In genomic region chr7:44901230-44901722, GRCm38 (mm10) we compare ENCODE assay signal across 8 mouse cellular contexts. TPM values are rescaled to one million over a fixed set of nuclear protein-coding genes. Genes with fewer than 3 reads are reported as not detected.
DNase-seq lines count a peak whose midpoint lies in the region; ATAC-seq and TF ChIP-seq lines count a peak whose summit lies in the region.

No protein-coding gene starts in this region.

- peak; percentile 37 for DNase-seq in right cerebral cortex, postnatal 14 days
- DNase-seq in right cerebral cortex, postnatal 10 days (ENCODE audit: low spot score in 2 of 2) = no peak
- DNase-seq in embryo, embryonic 10 days (ENCODE audit: low spot score) = peak; percentile 66
- DNase-seq in liver, embryonic 14.5 days (ENCODE audit: low read depth in 3 of 3, low spot score in 3 of 3) = peak in 1 of 3 experiments; percentile 48
- peak; percentile 73 for DNase-seq in neural tube, embryonic 10.5 days (ENCODE audit: extremely low spot score, low spot score)
- no peak for DNase-seq in frontal cortex, postnatal 36 days (ENCODE audit: low spot score in 2 of 2)
- DNase-seq in right cerebral cortex, adult 2 months (ENCODE audit: low spot score in 2 of 2) = no peak

- 0 out of 2 replicates have a peak overlapping the region, but pooled peaks have one; percentile 44 for H3K27ac ChIP-seq in hindbrain, embryonic 13.5 days
- H3K27ac ChIP-seq in liver, embryonic 14.5 days = no peak overlapping the region

- no peak overlapping the region for H3K4me3 ChIP-seq in hindbrain, embryonic 13.5 days
- peak overlapping the region in 1 of 2 experiments; percentile 12; a peak in 1 of 4 replicates for H3K4me3 ChIP-seq in liver, embryonic 14.5 days (ENCODE audit: insufficient read depth in 1 of 2, low read depth in 2 of 2, low read length in 2 of 2)

- peaks cover 37% of the 10 kb centered on the region for H3K4me1 ChIP-seq in hindbrain, embryonic 13.5 days (replicated peaks)
- peaks cover 7 to 19% of the 10 kb centered on the region in 2 experiments for H3K4me1 ChIP-seq in liver, embryonic 14.5 days (replicated peaks; ENCODE audit: control insufficient read depth in 2 of 2, insufficient read depth in 2 of 2, low read length in 1 of 2)

- no peaks in the 10 kb centered on the region for H3K9me3 ChIP-seq in hindbrain, embryonic 13.5 days
- H3K9me3 ChIP-seq in liver, embryonic 14.5 days (ENCODE audit: control insufficient read depth, low read length) = no peaks in the 10 kb centered on the region

- H3K27me3 ChIP-seq in hindbrain, embryonic 13.5 days = no peaks in the 10 kb centered on the region
- H3K27me3 ChIP-seq in liver, embryonic 14.5 days (ENCODE audit: control insufficient read depth, insufficient read depth, low read length) = no peaks in the 10 kb centered on the region

- peaks cover 76% of the 10 kb centered on the region for H3K36me3 ChIP-seq in hindbrain, embryonic 13.5 days
- peaks cover 70% of the 10 kb centered on the region for H3K36me3 ChIP-seq in liver, embryonic 14.5 days (replicated peaks; ENCODE audit: control insufficient read depth, insufficient read depth, low read depth)

- TF ChIP-seq EP300 in liver, embryonic 14.5 days (IDR thresholded peaks at IDR 0.05; ENCODE audit: low read depth) = no peak

- peak; percentile 45 for TF ChIP-seq CTCF in liver, embryonic 14.5 days (IDR thresholded peaks at IDR 0.05; ENCODE audit: low read depth)

- ATAC-seq in hindbrain, embryonic 13.5 days (ENCODE audit: low FRiP score) = no peak
- ATAC-seq in liver, embryonic 14.5 days (ENCODE audit: insufficient read depth) = peak; percentile 29; the same call in 1 of the 2 replicates

- H3K9ac ChIP-seq in hindbrain, embryonic 13.5 days = peak overlapping the region; percentile 35; the same call in 1 of the 2 replicates
- no peak overlapping the region for H3K9ac ChIP-seq in liver, embryonic 14.5 days (replicated peaks)

- peak overlapping the region; percentile 42 for H3K4me2 ChIP-seq in hindbrain, embryonic 13.5 days
- peak overlapping the region; percentile 44 for H3K4me2 ChIP-seq in liver, embryonic 14.5 days (ENCODE audit: low read depth)

- WGBS in hindbrain, embryonic 13.5 days = 20% methylated on average over 21 of the region's 21 CpGs
- 23% methylated on average over 21 of the region's 21 CpGs for WGBS in liver, embryonic 14.5 days (ENCODE audit: insufficient replicate concordance)

RNA-seq across cellular contexts. Expression of gene Fuz, which starts 5.4 kb away (rescaled TPM):
- 19.3 and 19.8 TPM in 2 replicates for polyA plus RNA-seq in hindbrain, embryonic 13.5 days (2015; fragmentation: Nextera tagmentation; extraction: Ambion mirVana)
- polyA plus RNA-seq in liver, embryonic 14.5 days (2012; rRNA removed) = 5.9 and 6.5 TPM in 2 replicates
- polyA plus RNA-seq in liver, embryonic 14.5 days (2014; fragmentation: Nextera tagmentation; extraction: Ambion mirVana) = 5.0 and 5.5 TPM in 2 replicates

RNA-seq across cellular contexts. Expression of gene Med25, which starts 8.8 kb away (rescaled TPM):
- polyA plus RNA-seq in hindbrain, embryonic 13.5 days (2015; fragmentation: Nextera tagmentation; extraction: Ambion mirVana) = 142 and 147 TPM in 2 replicates
- polyA plus RNA-seq in liver, embryonic 14.5 days (2012; rRNA removed) = 29.3 and 35.1 TPM in 2 replicates
- polyA plus RNA-seq in liver, embryonic 14.5 days (2014; fragmentation: Nextera tagmentation; extraction: Ambion mirVana) = 24.2 and 27.1 TPM in 2 replicates

RNA-seq across cellular contexts. Expression of gene Ap2a1, which starts 28.0 kb away (rescaled TPM):
- polyA plus RNA-seq in hindbrain, embryonic 13.5 days (2015; fragmentation: Nextera tagmentation; extraction: Ambion mirVana) = 105 and 108 TPM in 2 replicates
- 62.2 and 67.6 TPM in 2 replicates for polyA plus RNA-seq in liver, embryonic 14.5 days (2012; rRNA removed)
- 69.6 and 74.2 TPM in 2 replicates for polyA plus RNA-seq in liver, embryonic 14.5 days (2014; fragmentation: Nextera tagmentation; extraction: Ambion mirVana)

RNA-seq across cellular contexts. Expression of gene Ptov1, which starts 31.7 kb away (rescaled TPM):
- polyA plus RNA-seq in hindbrain, embryonic 13.5 days (2015; fragmentation: Nextera tagmentation; extraction: Ambion mirVana) = 495 and 503 TPM in 2 replicates
- 47.3 and 54.1 TPM in 2 replicates for polyA plus RNA-seq in liver, embryonic 14.5 days (2012; rRNA removed)
- 35.0 and 42.1 TPM in 2 replicates for polyA plus RNA-seq in liver, embryonic 14.5 days (2014; fragmentation: Nextera tagmentation; extraction: Ambion mirVana)

RNA-seq across cellular contexts. Expression of gene Tsks, which starts 41.7 kb away (rescaled TPM):
- polyA plus RNA-seq in hindbrain, embryonic 13.5 days (2015; fragmentation: Nextera tagmentation; extraction: Ambion mirVana) = 0.17 TPM in 1 of 2 replicates, not detected in the other
- polyA plus RNA-seq in liver, embryonic 14.5 days (2012; rRNA removed) = 0.07 and 0.22 TPM in 2 replicates
- 0.05 TPM in 1 of 2 replicates, not detected in the other for polyA plus RNA-seq in liver, embryonic 14.5 days (2014; fragmentation: Nextera tagmentation; extraction: Ambion mirVana)

Comparison
In these comparisons a context has a peak if more than half of its experiments do, and no peak if none do; other contexts are left out.
1. DNase-seq: peak in right cerebral cortex, postnatal 14 days (single experiment), embryo, embryonic 10 days (single experiment) and neural tube, embryonic 10.5 days (single experiment); none in right cerebral cortex, postnatal 10 days (0 of 2), frontal cortex, postnatal 36 days (0 of 2) and right cerebral cortex, adult 2 months (0 of 2).